Mouse (Mus musculus): ENCODE results near the gene Hrasls5.

The Hrasls5 gene

GRCm38 (mm10) chr19:7611942-7612757 lies at the start of gene Hrasls5:
Gene Hrasls5 (plus strand): TSS chr19:7612541.
- peak; percentile 67 to 68 for DNase-seq (ENCODE audit: low spot score in 2 of 2)

- DNase-seq (ENCODE audit: low spot score in 2 of 2) = no peak
Measured at GRCm38 (mm10) chr19:7562601-7563129, 49.7 kb upstream of the Hrasls5 start.

DNA sequence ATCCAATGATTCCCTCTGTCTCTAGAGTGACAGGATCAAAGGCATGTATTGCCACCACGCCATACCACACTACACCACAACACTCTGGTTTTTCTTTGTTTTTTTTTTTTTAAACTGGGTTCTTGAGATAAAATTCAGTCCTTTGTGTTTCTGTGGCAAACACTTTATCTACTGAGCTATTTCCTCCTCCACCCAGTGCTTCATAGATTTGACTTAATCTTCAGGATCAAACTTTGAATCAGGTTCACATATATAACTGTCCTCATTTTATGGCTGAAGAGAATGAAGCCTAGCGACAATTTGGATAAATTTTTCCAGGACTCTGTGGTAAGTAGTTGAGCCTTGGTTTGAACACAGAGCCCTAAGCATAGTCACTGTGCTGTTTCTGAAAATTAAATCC lies 48.7 kb upstream of the Hrasls5 start:
- no peak for DNase-seq (ENCODE audit: low spot score in 2 of 2)

DNA sequence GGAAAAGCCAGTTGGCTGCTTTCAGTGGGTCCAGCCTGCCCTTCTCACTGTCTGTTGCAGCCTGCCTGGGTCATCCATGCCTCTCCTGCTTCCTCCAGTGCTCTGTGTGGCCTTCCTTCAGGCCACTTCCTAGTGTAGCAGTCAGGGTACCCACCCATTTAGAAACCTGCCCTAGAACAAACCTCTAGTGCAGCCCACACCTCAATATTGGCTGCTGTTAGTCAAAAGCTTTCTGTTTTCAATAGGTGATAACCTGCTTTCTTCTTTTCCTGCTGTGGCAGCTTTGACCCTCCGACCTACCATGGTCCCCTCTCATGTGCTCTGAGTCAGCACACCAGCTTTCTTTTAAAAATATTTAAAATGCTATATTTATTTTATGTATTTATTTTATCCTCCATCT lies 47.9 kb upstream of the Hrasls5 start:
- DNase-seq (ENCODE audit: low spot score in 2 of 2) = no peak

DNA sequence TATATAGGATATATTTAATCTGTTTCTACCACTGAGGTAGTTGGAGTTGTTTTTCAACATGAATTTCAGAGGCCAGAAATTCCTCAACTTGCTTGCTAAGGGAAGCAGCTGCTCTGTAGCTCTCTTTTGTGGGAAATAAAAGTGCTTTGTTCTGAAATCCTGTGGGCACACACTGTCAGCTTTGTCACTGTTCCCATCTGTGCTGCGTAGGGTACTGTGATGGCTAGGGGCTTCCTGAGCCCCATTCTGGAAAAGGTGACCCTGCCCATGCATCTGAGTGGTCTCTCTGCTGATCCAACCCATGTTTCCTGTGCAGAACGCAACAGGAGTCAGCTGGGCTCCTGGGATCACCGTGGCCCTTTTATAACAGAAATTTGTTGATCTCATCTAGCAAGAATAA lies 45.5 kb upstream of the Hrasls5 start:
- peak; percentile 31 to 34 for DNase-seq (ENCODE audit: low spot score in 2 of 2)

- DNase-seq (ENCODE audit: low spot score in 2 of 2) = no peak
Measured at GRCm38 (mm10) chr19:7568364-7568763, 44.0 kb upstream of the Hrasls5 start.

DNA sequence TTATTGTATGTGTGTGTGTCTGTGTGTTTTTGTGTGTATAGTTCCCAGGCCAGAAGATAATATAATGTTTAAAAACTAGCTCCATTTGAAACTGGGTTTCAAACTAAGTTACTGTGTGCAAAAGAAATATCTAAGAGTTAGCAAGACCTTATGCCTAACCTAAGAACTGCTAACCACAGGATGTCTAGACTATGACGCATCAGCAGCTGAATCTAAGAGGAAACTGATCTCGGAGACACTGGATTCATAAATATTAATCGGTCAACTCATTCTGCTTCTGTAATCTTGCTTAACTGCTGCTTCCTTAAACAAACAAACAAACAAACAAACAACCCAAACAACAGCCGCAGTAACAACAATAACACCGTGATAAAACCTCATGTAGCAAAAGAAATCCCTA lies 42.7 kb upstream of the Hrasls5 start:
- DNase-seq (ENCODE audit: low spot score in 2 of 2) = no peak

GRCm38 (mm10) chr19:7576180-7576579 lies 36.2 kb upstream of the Hrasls5 start:
- DNase-seq (ENCODE audit: low spot score in 2 of 2) = no peak

- no peak for DNase-seq (ENCODE audit: low spot score in 2 of 2)
Measured at GRCm38 (mm10) chr19:7577710-7578109, 34.6 kb upstream of the Hrasls5 start.

- DNase-seq (ENCODE audit: low spot score in 2 of 2) = no peak
Measured at GRCm38 (mm10) chr19:7581042-7581441, 31.3 kb upstream of the Hrasls5 start.

GRCm38 (mm10) chr19:7583101-7583500 lies 29.2 kb upstream of the Hrasls5 start:
- no peak for DNase-seq (ENCODE audit: low spot score in 2 of 2)

- DNase-seq (ENCODE audit: low spot score in 2 of 2) = no peak
Measured at GRCm38 (mm10) chr19:7583599-7583998, 28.7 kb upstream of the Hrasls5 start.

DNA sequence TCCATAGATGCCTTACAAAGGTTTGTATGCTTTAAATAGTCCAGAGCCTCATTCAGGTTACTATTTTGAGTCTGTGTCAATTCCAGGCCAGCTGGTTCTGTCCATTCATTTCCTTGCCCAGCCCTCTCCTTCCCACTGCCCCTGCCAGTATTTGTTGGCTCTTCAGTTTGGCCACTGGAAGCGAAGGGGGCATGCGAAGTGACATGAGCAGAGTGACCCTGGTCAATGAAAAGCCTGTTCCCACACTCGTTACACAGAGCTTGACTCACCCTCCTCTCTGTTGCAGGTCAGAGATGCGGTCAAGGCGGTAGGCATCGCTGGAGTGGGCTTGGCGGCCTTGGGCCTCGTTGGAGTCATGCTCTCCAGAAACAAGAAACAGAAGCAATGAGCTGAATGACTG lies 27.1 kb upstream of the Hrasls5 start:
- peak; percentile 33 to 39 for DNase-seq (ENCODE audit: low spot score in 2 of 2)

DNA sequence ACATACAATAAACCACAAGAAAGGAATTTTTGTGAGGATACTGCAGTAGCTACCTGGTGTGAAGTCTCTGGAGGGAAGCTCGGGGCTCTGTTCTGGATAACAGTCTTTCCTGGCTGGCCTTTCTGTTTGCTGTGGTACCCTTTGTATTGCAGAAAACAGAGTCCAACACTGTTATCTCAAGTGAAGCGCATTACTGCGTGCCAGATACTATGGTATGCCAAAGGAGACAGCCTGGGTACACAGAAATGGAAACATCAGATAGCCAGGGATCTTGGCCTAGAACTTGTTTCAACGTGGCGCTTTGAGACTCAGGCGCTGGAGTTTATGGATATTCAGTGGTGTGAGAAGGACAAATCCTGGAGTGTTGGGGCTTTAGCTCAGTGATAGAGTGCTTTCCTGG lies 26.6 kb upstream of the Hrasls5 start:
- DNase-seq (ENCODE audit: low spot score in 2 of 2) = no peak

- no peak for DNase-seq (ENCODE audit: low spot score in 2 of 2)
Measured at GRCm38 (mm10) chr19:7590795-7591194, 21.5 kb upstream of the Hrasls5 start.

DNA sequence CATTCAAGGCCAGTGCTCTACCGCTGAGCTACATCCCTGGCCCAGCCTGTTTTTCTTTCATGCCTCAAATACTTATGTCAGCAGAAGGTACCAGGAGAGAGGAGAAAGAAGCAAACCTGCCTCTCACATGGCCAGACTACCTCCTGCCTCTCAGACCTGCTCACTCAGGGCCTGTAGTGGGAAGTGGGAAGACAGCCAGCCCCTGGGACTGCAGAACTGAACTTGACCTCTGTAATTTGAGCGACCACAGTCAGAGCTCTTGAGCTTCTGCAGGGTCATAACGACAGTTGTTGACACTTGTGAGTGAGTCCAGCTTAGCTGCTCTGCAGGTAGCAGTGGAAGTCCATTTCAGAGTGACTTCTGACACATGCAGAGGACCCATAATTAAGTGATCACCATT lies 20.3 kb upstream of the Hrasls5 start:
- no peak for DNase-seq (ENCODE audit: low spot score in 2 of 2)

DNA sequence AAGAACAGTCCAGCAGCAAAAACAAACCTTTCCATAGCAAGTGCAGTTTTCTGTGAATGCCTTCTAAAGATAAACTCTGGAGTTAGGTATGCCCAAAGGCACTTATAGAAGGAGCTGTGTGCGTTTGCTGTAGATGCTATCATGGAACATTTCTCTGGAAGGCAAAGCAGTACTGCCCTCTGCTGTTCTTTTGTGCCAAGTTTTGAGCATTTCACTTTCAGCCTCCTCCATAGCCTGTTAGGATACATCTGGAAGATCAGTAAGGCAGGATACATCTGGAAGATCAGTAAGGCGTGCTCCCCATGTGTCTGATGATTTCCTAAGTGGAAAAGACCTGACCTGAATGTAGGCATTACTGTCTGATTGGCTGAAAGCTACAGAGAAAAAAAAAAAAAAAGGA lies 16.8 kb upstream of the Hrasls5 start:
- peak; percentile 56 to 65 for DNase-seq (ENCODE audit: low spot score in 2 of 2)

DNA sequence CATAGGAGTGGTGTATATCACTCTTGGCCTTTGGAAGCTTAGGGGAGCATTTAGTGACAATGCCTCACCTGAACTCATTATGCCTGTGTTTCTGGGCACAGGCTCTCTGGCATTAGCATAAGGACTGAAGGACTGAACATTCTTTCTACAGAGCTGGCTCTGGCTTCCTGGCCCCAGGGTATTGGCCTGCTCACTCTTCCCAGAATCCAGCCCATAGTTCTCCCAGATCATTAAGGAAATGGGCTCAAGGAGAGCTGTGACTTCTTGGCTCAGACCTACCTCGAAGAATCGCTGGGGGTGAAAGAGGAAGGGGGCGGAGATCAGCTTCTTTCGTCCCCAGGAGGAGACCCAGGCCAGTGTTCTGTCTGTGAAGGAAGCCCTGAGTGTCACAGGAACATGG lies 13.9 kb upstream of the Hrasls5 start:
- no peak for DNase-seq (ENCODE audit: low spot score in 2 of 2)

GRCm38 (mm10) chr19:7601551-7601950 lies 10.8 kb upstream of the Hrasls5 start:
- DNase-seq (ENCODE audit: low spot score in 2 of 2) = no peak

DNA sequence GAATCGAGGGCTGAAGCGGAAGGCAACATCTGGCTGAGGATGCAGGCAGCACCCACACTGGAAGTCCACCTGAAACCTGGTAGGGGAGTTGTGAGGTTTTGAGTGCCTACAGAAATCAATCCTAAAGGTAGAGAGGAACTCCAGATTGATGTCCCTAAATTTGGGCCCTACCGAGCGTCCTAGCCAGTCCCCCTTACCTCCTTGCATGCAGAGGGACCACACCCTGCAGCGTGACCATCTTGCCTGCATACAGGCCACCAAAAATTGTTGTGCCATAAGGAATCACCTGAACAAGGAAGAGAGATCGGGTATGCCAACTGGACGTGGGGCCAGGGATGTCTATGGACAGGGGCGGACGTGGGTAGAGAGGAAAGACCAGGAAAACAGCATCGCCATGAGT lies 8.2 kb upstream of the Hrasls5 start:
- peak in 1 of 2 experiments; percentile 17 for DNase-seq (ENCODE audit: low spot score in 2 of 2)

DNA sequence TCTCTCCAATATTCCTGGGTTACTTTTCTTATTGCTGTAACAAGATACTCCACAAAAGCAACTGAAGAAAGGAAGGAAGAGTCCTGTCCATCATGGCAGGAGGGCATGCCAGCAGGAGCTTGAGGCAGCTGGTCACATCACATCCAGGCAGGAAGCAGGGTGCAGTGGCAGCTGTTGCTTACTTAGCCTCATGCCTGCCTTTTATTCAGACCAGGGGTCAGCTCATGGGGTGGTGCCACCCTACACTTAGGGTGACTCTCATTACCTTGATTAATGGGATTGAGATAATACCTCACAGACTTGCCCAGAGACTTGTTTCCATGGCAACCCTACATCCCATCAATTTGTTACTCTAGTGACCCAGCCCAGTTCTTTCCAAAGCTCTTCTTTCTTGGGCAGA lies 7.3 kb upstream of the Hrasls5 start:
- DNase-seq (ENCODE audit: low spot score in 2 of 2) = no peak

DNA sequence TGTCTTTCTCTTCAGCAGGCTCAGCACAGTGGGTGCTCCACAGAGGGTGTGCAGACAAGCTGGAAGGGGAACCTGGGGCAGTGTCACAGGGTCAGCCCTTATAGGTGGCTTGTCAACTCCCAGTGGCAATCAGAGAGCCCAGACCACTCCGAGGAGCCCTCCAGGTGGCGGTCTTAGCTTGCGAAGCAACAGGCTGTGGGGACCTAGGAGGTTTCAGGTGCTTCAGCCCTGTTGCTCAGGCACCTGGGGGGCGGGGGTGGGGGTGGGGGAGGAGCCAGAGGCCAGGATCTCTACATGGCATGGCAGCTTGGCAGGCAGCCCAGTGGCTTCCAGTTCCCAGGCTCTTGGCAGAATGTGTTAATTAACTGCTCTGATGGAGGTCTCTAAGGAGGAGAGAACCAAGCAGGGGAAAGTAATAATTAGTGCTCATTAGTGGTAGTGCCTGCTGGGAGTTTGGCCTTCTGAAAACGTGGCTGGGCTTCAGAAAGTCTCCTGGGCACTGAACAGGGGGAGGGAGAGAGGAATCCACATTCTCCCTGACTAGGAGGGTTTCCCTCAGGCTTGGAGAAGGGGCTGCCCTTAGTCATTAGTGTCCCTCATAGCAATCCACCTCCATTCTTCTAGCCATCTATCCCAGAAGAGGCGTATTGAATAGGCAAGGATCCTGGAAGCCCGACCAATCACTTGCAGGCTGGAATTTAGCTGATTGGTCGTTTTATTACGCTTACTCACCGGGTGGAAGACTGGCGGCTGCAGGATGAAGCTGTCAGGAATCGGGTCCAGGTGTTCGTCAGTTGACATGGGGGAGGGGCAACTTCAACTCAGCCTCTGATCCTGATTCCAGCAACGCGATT lies 6.2 kb upstream of the Hrasls5 start:
- peak; percentile 87 to 88 for DNase-seq (ENCODE audit: low spot score in 2 of 2)

All from right cerebral cortex, postnatal 10 days (tissue).